Mouse (Mus musculus): ENCODE measurements at regions not wholly inside any gene's neighbourhood (a gene's known extent, or its start where the extent isn't known, plus 50 kb on each side); places are given as distances from the start of the nearest gene placed in this dataset.
A peak's percentile ranks its signal among the peaks of the same experiment; 100 is the strongest.

- DNase-seq (no peak), ATAC-seq (ENCODE audit: insufficient read depth) (no peak)
- H3K9ac ChIP-seq = no peak overlapping the region
- no peaks in the 10 kb centered on the region for H3K9me3 ChIP-seq (ENCODE audit: low read depth, low read length)
- WGBS = 60% methylated on average over 8 of the region's 8 CpGs
- no peak overlapping the region for H3K27ac ChIP-seq (ENCODE audit: low read depth)
- peaks cover 6% of the 10 kb centered on the region; the same call in 1 of the 2 replicates for H3K4me1 ChIP-seq (ENCODE audit: insufficient read depth)
- no peak overlapping the region for H3K4me2 ChIP-seq
- no peak for TF ChIP-seq CTCF (IDR thresholded peaks at IDR 0.05; ENCODE audit: low read depth)
- H3K36me3 ChIP-seq (ENCODE audit: insufficient read depth) = no peaks in the 10 kb centered on the region
- no peak overlapping the region for H3K4me3 ChIP-seq (ENCODE audit: low read depth, low read length)
- H3K27me3 ChIP-seq (ENCODE audit: insufficient read depth, low read length) = no peaks in the 10 kb centered on the region
These were observed 244.4 kb downstream of the Drd1 start for GRCm38 (mm10) chr13:53811151-53811550.

GRCm38 (mm10) chr13:53807791-53808525, 247.5 kb downstream of the Drd1 start:
- WGBS = 30% methylated on average over 13 of the region's 13 CpGs
- H3K9me3 ChIP-seq (ENCODE audit: low read depth, low read length) = no peaks in the 10 kb centered on the region
- peak; percentile 95 for ATAC-seq (ENCODE audit: insufficient read depth)
- DNase-seq = peak; percentile 96
- no peaks in the 10 kb centered on the region for H3K36me3 ChIP-seq (ENCODE audit: insufficient read depth)
- TF ChIP-seq CTCF (IDR thresholded peaks at IDR 0.05; ENCODE audit: low read depth) = no peak
- no peaks in the 10 kb centered on the region for H3K27me3 ChIP-seq (ENCODE audit: insufficient read depth, low read length)
- no peak overlapping the region for H3K27ac ChIP-seq (ENCODE audit: low read depth)
- peaks cover 6% of the 10 kb centered on the region; the same call in 1 of the 2 replicates for H3K4me1 ChIP-seq (ENCODE audit: insufficient read depth)
- H3K9ac ChIP-seq = no peak overlapping the region
- H3K4me3 ChIP-seq (ENCODE audit: low read depth, low read length) = no peak overlapping the region
- peak overlapping the region; percentile 35 for H3K4me2 ChIP-seq

- no peak for TF ChIP-seq CTCF (IDR thresholded peaks at IDR 0.05; ENCODE audit: low read depth)
- no peak overlapping the region for H3K9ac ChIP-seq
- H3K36me3 ChIP-seq (ENCODE audit: insufficient read depth) = no peaks in the 10 kb centered on the region
- H3K4me2 ChIP-seq = no peak overlapping the region
- H3K27me3 ChIP-seq (ENCODE audit: insufficient read depth, low read length) = no peaks in the 10 kb centered on the region
- no peak overlapping the region for H3K4me3 ChIP-seq (ENCODE audit: low read depth, low read length)
- no peaks in the 10 kb centered on the region for H3K9me3 ChIP-seq (ENCODE audit: low read depth, low read length)
- peaks cover 6% of the 10 kb centered on the region; the same call in 1 of the 2 replicates for H3K4me1 ChIP-seq (ENCODE audit: insufficient read depth)
- DNase-seq = no peak
- 71% methylated on average over 4 of the region's 4 CpGs for WGBS
- H3K27ac ChIP-seq (ENCODE audit: low read depth) = no peak overlapping the region
- no peak for ATAC-seq (ENCODE audit: insufficient read depth)
These were observed 249.6 kb downstream of the Drd1 start for GRCm38 (mm10) chr13:53805872-53806271.

- H3K9me3 ChIP-seq (ENCODE audit: low read depth, low read length) = no peaks in the 10 kb centered on the region
- H3K27me3 ChIP-seq (ENCODE audit: insufficient read depth, low read length) = no peaks in the 10 kb centered on the region
- no peak overlapping the region for H3K9ac ChIP-seq
- TF ChIP-seq CTCF (IDR thresholded peaks at IDR 0.05; ENCODE audit: low read depth) = no peak
- DNase-seq (no peak), ATAC-seq (ENCODE audit: insufficient read depth) (no peak)
- H3K4me2 ChIP-seq = no peak overlapping the region
- H3K4me1 ChIP-seq (ENCODE audit: insufficient read depth) = no peaks in the 10 kb centered on the region
- no peak overlapping the region for H3K4me3 ChIP-seq (ENCODE audit: low read depth, low read length)
- no peak overlapping the region for H3K27ac ChIP-seq (ENCODE audit: low read depth)
- H3K36me3 ChIP-seq (ENCODE audit: insufficient read depth) = no peaks in the 10 kb centered on the region
- WGBS = 86% methylated on average over 5 of the region's 5 CpGs
These were observed 254.5 kb downstream of the Drd1 start for GRCm38 (mm10) chr13:53800978-53801377.

GRCm38 (mm10) chr13:53788809-53789208, 266.7 kb downstream of the Drd1 start:
- WGBS = 66% methylated on average over 2 of the region's 2 CpGs

GRCm38 (mm10) chr13:53783492-53783891, 272.0 kb downstream of the Drd1 start:
- WGBS = 17% methylated on average over 6 of the region's 6 CpGs
- TF ChIP-seq CTCF (IDR thresholded peaks at IDR 0.05; ENCODE audit: low read depth) = peak; percentile 97
- Histone ChIP-seq H3K4me2 (no peak overlapping the region), H3K9me3 (ENCODE audit: low read depth, low read length) (no peaks in the 10 kb centered on the region), H3K4me3 (ENCODE audit: low read depth, low read length) (no peak overlapping the region), H3K4me1 (ENCODE audit: insufficient read depth) (no peaks in the 10 kb centered on the region), H3K27me3 (ENCODE audit: insufficient read depth, low read length) (no peaks in the 10 kb centered on the region), H3K36me3 (ENCODE audit: insufficient read depth) (no peaks in the 10 kb centered on the region), H3K27ac (ENCODE audit: low read depth) (no peak overlapping the region), H3K9ac (no peak overlapping the region)
- ATAC-seq (ENCODE audit: insufficient read depth) (peak; percentile 69; the same call in 1 of the 2 replicates), DNase-seq (peak; percentile 94)

More at GRCm38 (mm10) chr13:53788809-53789208, 266.7 kb downstream of the Drd1 start:
- H3K36me3 ChIP-seq (ENCODE audit: insufficient read depth) = no peaks in the 10 kb centered on the region
- no peaks in the 10 kb centered on the region for H3K4me1 ChIP-seq (ENCODE audit: insufficient read depth)
- no peak overlapping the region for H3K9ac ChIP-seq
- DNase-seq (peak; percentile 17), ATAC-seq (ENCODE audit: insufficient read depth) (no peak)
- H3K27ac ChIP-seq (ENCODE audit: low read depth) = no peak overlapping the region
- no peaks in the 10 kb centered on the region for H3K27me3 ChIP-seq (ENCODE audit: insufficient read depth, low read length)
- no peak overlapping the region for H3K4me3 ChIP-seq (ENCODE audit: low read depth, low read length)
- H3K9me3 ChIP-seq (ENCODE audit: low read depth, low read length) = no peaks in the 10 kb centered on the region
- no peak for TF ChIP-seq CTCF (IDR thresholded peaks at IDR 0.05; ENCODE audit: low read depth)
- H3K4me2 ChIP-seq = no peak overlapping the region

- H3K4me2 ChIP-seq = no peak overlapping the region
These were observed 276.4 kb downstream of the Drd1 start for GRCm38 (mm10) chr13:53779150-53779549.

More at GRCm38 (mm10) chr13:53779150-53779549, 276.4 kb downstream of the Drd1 start:
- Histone ChIP-seq H3K9ac (no peak overlapping the region), H3K36me3 (ENCODE audit: insufficient read depth) (no peaks in the 10 kb centered on the region), H3K27me3 (ENCODE audit: insufficient read depth, low read length) (no peaks in the 10 kb centered on the region), H3K9me3 (ENCODE audit: low read depth, low read length) (no peaks in the 10 kb centered on the region), H3K27ac (ENCODE audit: low read depth) (no peak overlapping the region), H3K4me3 (ENCODE audit: low read depth, low read length) (no peak overlapping the region), H3K4me1 (ENCODE audit: insufficient read depth) (no peaks in the 10 kb centered on the region)
- 51% methylated on average over 4 of the region's 4 CpGs for WGBS
- TF ChIP-seq CTCF (IDR thresholded peaks at IDR 0.05; ENCODE audit: low read depth) = peak; percentile 60
- ATAC-seq (ENCODE audit: insufficient read depth) = no peak
- DNase-seq = peak; percentile 75

Data from lung, embryonic 14.5 days (tissue).